Mouse (Mus musculus): ENCODE results near the gene Cc2d2b. TPM values are rescaled to one million over a fixed set of nuclear protein-coding genes. Genes with fewer than 3 reads are reported as not detected.

The Cc2d2b gene
- 2.3 TPM for polyA plus RNA-seq (2017; shearing (Covaris generic))

GRCm38 (mm10) chr19:40748559-40748958 lies at the start of gene Cc2d2b:
Gene Cc2d2b, plus strand, starts transcription at chr19:40748753.

DNA sequence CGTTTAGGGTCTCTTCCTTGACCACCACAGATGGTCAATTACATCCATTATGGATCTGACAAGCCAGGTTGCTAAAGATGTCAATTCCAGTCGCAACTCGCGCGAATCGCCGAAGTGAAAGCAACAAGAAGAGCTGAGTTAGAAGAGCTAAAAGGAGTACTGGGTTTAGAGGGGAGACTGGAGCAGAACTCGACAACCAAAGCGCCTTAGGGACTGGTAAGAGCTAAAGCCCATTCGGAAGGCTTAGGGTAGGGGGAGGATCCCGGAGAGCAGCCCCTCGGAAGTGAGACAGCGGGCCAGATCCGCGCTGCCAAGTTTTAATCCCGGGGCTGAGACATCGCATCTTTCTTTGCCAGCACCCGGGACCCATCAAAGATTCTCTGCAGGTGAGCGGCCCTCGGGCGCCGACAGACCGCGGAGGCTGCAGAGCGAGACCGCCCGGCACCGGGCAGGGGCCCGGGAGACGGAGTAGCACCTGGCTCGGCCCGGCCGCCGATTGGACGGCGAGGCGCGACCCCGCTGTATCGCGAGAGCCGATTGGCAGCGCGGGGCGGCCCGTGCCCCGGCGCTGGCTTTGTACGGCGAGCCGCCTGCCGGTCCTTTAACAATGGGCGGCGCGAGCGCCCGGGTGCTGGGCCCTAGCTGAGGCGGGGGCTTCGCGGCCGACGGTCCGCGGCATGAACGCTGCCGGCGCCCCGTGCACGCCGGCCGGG lies 82.3 kb downstream of the Cc2d2b start, which contains the start of gene Ccnj:
Ccnj (plus strand) TSS at position 577 of the 713 bp plus-strand sequence.

Other genes with a start within 250 kb of the Cc2d2b start
- gene Sorbs1, start 235.0 kb upstream of the Cc2d2b start, polyA plus RNA-seq (2017; shearing (Covaris generic)) = 26.0 TPM
- gene Aldh18a1, start 160.3 kb upstream of the Cc2d2b start, polyA plus RNA-seq (2017; shearing (Covaris generic)) = 82.9 TPM
- 11.6 TPM for gene Tctn3, start 136.5 kb upstream of the Cc2d2b start, polyA plus RNA-seq (2017; shearing (Covaris generic))
- gene Entpd1, start 136.4 kb upstream of the Cc2d2b start, polyA plus RNA-seq (2017; shearing (Covaris generic)) = 42.5 TPM
- 1.7 TPM for gene Ccnj, start 82.5 kb downstream of the Cc2d2b start, polyA plus RNA-seq (2017; shearing (Covaris generic))
- 24.0 TPM for gene Zfp518a, start 146.0 kb downstream of the Cc2d2b start, polyA plus RNA-seq (2017; shearing (Covaris generic))
- 1.6 TPM for gene Blnk, start 245.8 kb downstream of the Cc2d2b start, polyA plus RNA-seq (2017; shearing (Covaris generic))

Data from CD4-positive, CD25-positive, alpha-beta regulatory T cell, adult 9 weeks (primary cell).